Comparison of ENCODE assay signal across 1 mouse cellular context in the genomic region with DNA sequence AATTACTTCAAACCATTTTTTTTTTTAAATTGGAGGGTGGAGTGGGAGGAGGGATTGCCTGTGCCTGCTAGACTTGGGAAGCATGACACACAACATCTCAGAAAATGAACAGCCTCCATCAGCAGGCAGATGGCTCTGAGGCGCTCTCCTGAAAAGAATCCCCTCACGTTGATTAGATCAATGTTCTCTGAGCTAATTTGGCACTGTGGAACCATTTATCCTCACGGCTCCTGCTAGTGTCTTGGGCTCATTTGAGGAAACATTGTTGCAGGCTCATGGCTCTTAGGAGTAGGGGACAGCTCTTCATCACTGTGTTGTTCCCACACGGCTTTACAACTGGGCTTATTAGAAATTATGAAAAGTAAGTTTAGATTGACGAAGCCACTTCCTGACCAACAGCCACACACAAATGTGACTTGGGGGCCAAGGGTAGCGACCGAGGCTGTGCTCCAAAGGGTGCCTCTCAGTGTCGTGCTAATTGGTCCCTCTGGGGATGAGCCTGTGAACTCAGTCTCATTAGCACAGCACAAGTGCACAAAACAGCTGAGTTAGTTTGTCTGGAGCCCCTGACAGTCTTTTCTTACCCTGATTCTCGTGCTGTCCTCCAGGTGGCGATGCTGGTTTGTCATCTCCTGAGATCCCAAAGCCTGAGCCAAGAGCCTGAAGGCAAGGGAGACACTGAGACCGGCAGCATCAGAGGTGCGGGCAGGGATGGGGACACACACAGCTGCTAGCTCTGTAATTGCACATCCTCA.
TF ChIP-seq lines count a peak whose summit lies in the region.

No protein-coding gene starts in this region.

TF ChIP-seq in CH12.LX, 34 proteins besides CTCF, POLR2A, EP300 and RAD21 (continued from another document):
- no peak for TF ChIP-seq KAT2A (IDR thresholded peaks at IDR 0.05; ENCODE audit: insufficient replicate concordance, low read length)
- TF ChIP-seq PAX5 (IDR thresholded peaks at IDR 0.05; ENCODE audit: low read length), result no peak
- TF ChIP-seq TBP (conservative IDR thresholded peaks at IDR 0.05; ENCODE audit: low read depth, low read length), result no peak
- peak; percentile 69; the same call in 1 of the 2 replicates for TF ChIP-seq MAZ (IDR thresholded peaks at IDR 0.05; ENCODE audit: low read depth, low read length)
- TF ChIP-seq ZC3H11A (IDR thresholded peaks at IDR 0.05; ENCODE audit: low read depth, low read length), result peak; percentile 99
- no peak for TF ChIP-seq RCOR1 (conservative IDR thresholded peaks at IDR 0.05; ENCODE audit: low read depth, low read length)
- TF ChIP-seq IRF4 (IDR thresholded peaks at IDR 0.05; ENCODE audit: low read depth, low read length), result 0 out of 2 replicates have a peak, but pooled peaks have one; percentile 33
- TF ChIP-seq SMC3 (IDR thresholded peaks at IDR 0.05; ENCODE audit: low read depth, low read length), result peak; percentile 100
- TF ChIP-seq ETS1 (conservative IDR thresholded peaks at IDR 0.05; ENCODE audit: low read depth, low read length), result 0 out of 2 replicates have a peak, but pooled peaks have one; percentile 23
- TF ChIP-seq MEF2A (IDR thresholded peaks at IDR 0.05; ENCODE audit: borderline replicate concordance, low read depth, low read length), result peak; percentile 57
- no peak for TF ChIP-seq CHD1 (IDR thresholded peaks at IDR 0.05; ENCODE audit: low read depth, low read length)
- no peak for TF ChIP-seq SIN3A (IDR thresholded peaks at IDR 0.05; ENCODE audit: low read length)
TF ChIP-seq in CH12.LX: peak in this region for 12.
